Mouse (Mus musculus) CH12.LX (cell line): ENCODE results near the gene Vat1l. TPM values are rescaled to one million over a fixed set of nuclear protein-coding genes. Genes with fewer than 3 reads are reported as not detected.

Experiments used
- DNase-seq: peaks from one replicate; pipeline ENCODE4 v3.0.0-alpha.2; 2013; ENCODE audit errors: extremely low read depth
- H3K27ac ChIP-seq: 2 replicates; pipeline ENCODE4 v1.5.1; 2012; ENCODE audit warnings: low read depth, mild to moderate bottlenecking, control low read depth, moderate library complexity; ENCODE audit not compliant: insufficient read depth
- H3K27me3 ChIP-seq: replicated peaks from 2 replicates; pipeline ENCODE3; 2012; ENCODE audit warnings: inconsistent platforms
- H3K36me3 ChIP-seq, 2 experiments: replicated peaks in 1 of 2; 2 replicates each; pipeline versions ENCODE3 to v1.6.1; 2012; ENCODE audit warnings: inconsistent platforms in 1 of 2, low read length in 1 of 2, mild to moderate bottlenecking in 1 of 2, mixed read lengths in 1 of 2, moderate library complexity in 1 of 2; ENCODE audit not compliant: control insufficient read depth in 1 of 2, insufficient read depth in 1 of 2
- H3K4me1 ChIP-seq, 2 experiments: 2 replicates each; pipeline ENCODE4 v1.6.1; 2012; ENCODE audit warnings: inconsistent platforms in 1 of 2, moderate library complexity in 1 of 2; ENCODE audit not compliant: insufficient read depth in 2 of 2, control insufficient read depth in 1 of 2
- H3K4me2 ChIP-seq: 2 replicates; pipeline ENCODE4 v1.6.1; 2012; ENCODE audit warnings: low read depth, mild to moderate bottlenecking, control low read depth; ENCODE audit not compliant: poor library complexity, insufficient read depth, severe bottlenecking
- H3K4me3 ChIP-seq, 3 experiments: fragments of 150-350 bp in 1 of 3; sonication (generic) in 1 of 3; replicated peaks in 1 of 3; 2 replicates each; pipeline versions ENCODE3 to v1.5.1; 2011 to 2012; ENCODE audit warnings: low read depth in 2 of 3, low read length in 2 of 3, mild to moderate bottlenecking in 2 of 3, moderate library complexity in 2 of 3, control low read depth in 1 of 3, improper control_type of control experiment in 1 of 3, inconsistent platforms in 1 of 3, mixed read lengths in 1 of 3; ENCODE audit not compliant: poor library complexity in 1 of 3
- H3K79me2 ChIP-seq: replicated peaks from 2 replicates; pipeline ENCODE4 v1.6.1; 2012; ENCODE audit warnings: mild to moderate bottlenecking, moderate library complexity; ENCODE audit not compliant: control insufficient read depth, poor library complexity, insufficient read depth, severe bottlenecking; ENCODE audit errors: extremely low read depth
- H3K9ac ChIP-seq: 2 replicates; pipeline ENCODE4 v1.6.1; 2012; ENCODE audit warnings: low read depth, mild to moderate bottlenecking, control low read depth, moderate library complexity; ENCODE audit not compliant: insufficient read depth
- H3K9me3 ChIP-seq: replicated peaks from 2 replicates; pipeline ENCODE3; 2012; ENCODE audit warnings: low read length, inconsistent platforms, mixed read lengths
- BHLHE40 ChIP-seq: IDR thresholded peaks from 2 replicates; pipeline ENCODE4 v1.6.1; 2011; ENCODE audit warnings: mild to moderate bottlenecking, low read depth, low read length, improper control_type of control experiment
- CHD1 ChIP-seq: IDR thresholded peaks from 2 replicates; pipeline ENCODE4 v1.6.1; 2012; ENCODE audit warnings: low read depth, low read length, improper control_type of control experiment, inconsistent platforms
- CTCF ChIP-seq, 2 experiments: IDR thresholded peaks in 1 of 2; conservative IDR thresholded peaks in 1 of 2; 2 replicates each; pipeline ENCODE4 v1.5.1; 2011 to 2012; ENCODE audit warnings: low read depth in 2 of 2, low read length in 2 of 2, improper control_type of control experiment in 1 of 2, inconsistent platforms in 1 of 2, mild to moderate bottlenecking in 1 of 2, moderate library complexity in 1 of 2
- E2F4 ChIP-seq: IDR thresholded peaks from 2 replicates; pipeline ENCODE4 v1.6.1; 2011; ENCODE audit warnings: low read depth, low read length, improper control_type of control experiment; ENCODE audit not compliant: insufficient replicate concordance
- EP300 ChIP-seq: IDR thresholded peaks from 2 replicates; pipeline ENCODE4 v1.6.1; 2011; ENCODE audit warnings: low read length, improper control_type of control experiment
- ETS1 ChIP-seq: conservative IDR thresholded peaks from 2 replicates; pipeline ENCODE4 v1.6.1; 2012; ENCODE audit warnings: low read depth, mild to moderate bottlenecking, inconsistent platforms, low read length, improper control_type of control experiment, moderate library complexity
- HCFC1 ChIP-seq: IDR thresholded peaks from 2 replicates; pipeline ENCODE4 v1.6.1; 2012; ENCODE audit warnings: low read depth, mild to moderate bottlenecking, inconsistent platforms, low read length, improper control_type of control experiment
- MAFK ChIP-seq: IDR thresholded peaks from 2 replicates; pipeline ENCODE4 v1.6.1; 2011; ENCODE audit warnings: low read length, improper control_type of control experiment; ENCODE audit not compliant: insufficient replicate concordance
- MEF2A ChIP-seq: IDR thresholded peaks from 2 replicates; pipeline ENCODE4 v1.6.1; 2014; ENCODE audit warnings: low read depth, mild to moderate bottlenecking, inconsistent platforms, low read length, improper control_type of control experiment, borderline replicate concordance
- MXI1 ChIP-seq: IDR thresholded peaks from 2 replicates; pipeline ENCODE4 v1.6.1; 2011; ENCODE audit warnings: mild to moderate bottlenecking, low read depth, low read length, improper control_type of control experiment
- MYC ChIP-seq: IDR thresholded peaks from 2 replicates; pipeline ENCODE4 v1.6.1; 2011; ENCODE audit warnings: low read depth, mild to moderate bottlenecking, improper control_type of control experiment, low read length
- NELFE ChIP-seq: IDR thresholded peaks from 2 replicates; pipeline ENCODE4 v1.6.1; 2011; ENCODE audit warnings: low read depth, low read length, improper control_type of control experiment
- PAX5 ChIP-seq: IDR thresholded peaks from 2 replicates; pipeline ENCODE4 v1.6.1; 2012; ENCODE audit warnings: low read length, inconsistent platforms, mixed read lengths
- RAD21 ChIP-seq: IDR thresholded peaks from 2 replicates; pipeline ENCODE4 v1.6.1; 2011; ENCODE audit warnings: low read depth, mild to moderate bottlenecking, low read length, improper control_type of control experiment, moderate library complexity
- TBP ChIP-seq: conservative IDR thresholded peaks from 2 replicates; pipeline ENCODE4 v1.6.1; 2011; ENCODE audit warnings: low read depth, low read length, improper control_type of control experiment
- UBTF ChIP-seq: IDR thresholded peaks from 2 replicates; pipeline ENCODE4 v1.6.1; 2012; ENCODE audit warnings: low read depth, mild to moderate bottlenecking, inconsistent platforms, low read length, improper control_type of control experiment, moderate library complexity
- ZC3H11A ChIP-seq: IDR thresholded peaks from 2 replicates; pipeline ENCODE4 v1.6.1; 2012; ENCODE audit warnings: low read depth, mild to moderate bottlenecking, inconsistent platforms, low read length, improper control_type of control experiment
- ZKSCAN1 ChIP-seq: IDR thresholded peaks from 2 replicates; pipeline ENCODE4 v1.6.1; 2012; ENCODE audit warnings: low read depth, inconsistent platforms, low read length, improper control_type of control experiment, borderline replicate concordance
- dilution Hi-C: fragments of 300-500 bp; cut with MboI; formaldehyde crosslinking; loops from 2 replicates; pipeline ENCODE4 v1.14.3; 2020; ENCODE audit warnings: low sequenced_read_pairs; ENCODE audit not compliant: extremely low pct_unique_long_range_greater_than_20kb, extremely low pct_ligation_motif_present
- in situ Hi-C: fragments of 300-500 bp; cut with MboI; formaldehyde crosslinking; loops from 3 replicates; pipeline ENCODE4 v1.14.3; 2019; ENCODE audit warnings: low sequenced_read_pairs, low pct_ligation_motif_present, low pct_unique_long_range_greater_than_20kb, mixed read lengths
- polyA plus RNA-seq: library from polyadenylated mRNA; unstranded; fragments of >175 nt; gene quantifications from 2 replicates; pipeline ENCODE4 v1.2.1, GENCODE M21; 2012; ENCODE audit warnings: low read depth; ENCODE audit not compliant: insufficient read length
- total RNA-seq, 2 experiments: library from RNA; depleted of rRNA; stranded (reverse); fragments of 300-350 nt in 1 of 2; fragments of >200 nt in 1 of 2; gene quantifications; 2 replicates each; pipeline ENCODE4 v1.2.3; 2012 to 2014

The Vat1l gene
- total and polyA plus RNA-seq, 3 experiments = not detected

DNA sequence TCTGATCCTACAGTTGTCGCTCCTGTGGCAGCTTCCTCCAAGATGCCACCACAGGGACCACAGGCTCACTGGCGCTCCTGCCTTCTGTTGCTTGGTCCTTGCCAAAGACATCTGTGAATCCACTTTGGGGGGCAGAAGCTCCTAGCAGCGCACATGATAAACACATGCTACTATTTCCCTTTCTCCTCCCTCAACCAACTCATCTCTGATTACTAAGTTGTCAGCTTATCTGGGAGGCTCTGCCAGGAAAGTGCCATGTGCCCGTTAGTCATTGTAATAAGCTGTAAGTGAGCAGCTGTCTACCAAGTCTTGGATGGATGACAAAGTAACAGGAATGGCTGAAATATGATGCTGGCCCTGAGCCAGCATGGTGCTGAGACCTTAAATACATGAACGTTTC is 100.9 kb downstream of the Vat1l start:
- Histone ChIP-seq H3K9ac (no peak overlapping the region), H3K27ac (no peak overlapping the region), H3K4me2 (no peak overlapping the region), H3K79me2 (no peaks in the 10 kb centered on the region), H3K4me3 (no peak overlapping the region), H3K27me3 (no peaks in the 10 kb centered on the region), H3K4me1 (no peaks in the 10 kb centered on the region), H3K36me3 (no peaks in the 10 kb centered on the region), H3K9me3 (peaks cover 72% of the 10 kb centered on the region)
- in situ Hi-C loops = no loop called here
- DNase-seq = no peak
- no peak for TF ChIP-seq MAFK
- no peak for TF ChIP-seq MEF2A
- no peak for TF ChIP-seq HCFC1
- TF ChIP-seq TBP = no peak
- TF ChIP-seq ETS1 = no peak
- no peak for TF ChIP-seq MYC
- dilution Hi-C loops = no loop called here

DNA sequence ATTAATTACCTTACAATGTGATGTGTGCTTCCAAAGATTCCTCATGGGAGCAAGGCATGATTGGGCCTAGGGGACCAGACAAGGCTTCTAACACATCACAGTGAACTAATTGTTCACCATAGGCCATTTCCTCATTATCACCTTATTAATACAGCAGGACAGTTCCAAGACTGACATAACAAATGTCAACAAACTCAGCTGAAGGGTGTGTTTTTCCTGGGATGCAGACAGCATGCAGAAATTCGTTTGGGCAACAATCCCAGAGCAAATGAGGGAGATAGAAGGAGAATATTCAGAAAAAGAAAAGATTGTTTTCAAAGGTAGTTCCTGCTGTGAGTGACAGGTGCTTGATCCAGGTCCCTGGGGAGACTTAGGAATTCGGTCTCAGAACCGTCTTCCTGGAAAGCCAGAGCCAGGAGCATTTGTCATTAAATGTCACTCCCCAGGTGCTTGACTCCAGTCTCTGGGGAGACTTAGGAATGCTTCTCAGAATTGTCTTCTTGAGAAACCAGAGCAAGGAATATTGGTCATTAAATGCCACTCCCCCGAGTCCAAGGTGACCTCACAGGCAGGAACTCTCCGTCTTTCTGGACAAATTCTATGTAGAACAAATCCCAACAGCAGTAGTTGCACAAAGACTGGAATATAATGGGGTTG is 109.4 kb downstream of the Vat1l start:
- no peaks in the 10 kb centered on the region for H3K36me3 ChIP-seq
- H3K79me2 ChIP-seq = no peaks in the 10 kb centered on the region
- H3K9ac ChIP-seq = no peak overlapping the region
- H3K4me3 ChIP-seq = no peak overlapping the region
- dilution Hi-C loops = no loop called here
- in situ Hi-C loops = no loop called here
- no peak overlapping the region for H3K4me2 ChIP-seq
- H3K4me1 ChIP-seq = no peaks in the 10 kb centered on the region
- H3K27me3 ChIP-seq = no peaks in the 10 kb centered on the region
- H3K9me3 ChIP-seq = peaks cover 55% of the 10 kb centered on the region
- DNase-seq = no peak
- no peak overlapping the region for H3K27ac ChIP-seq
- TF ChIP-seq CHD1 (no peak), MEF2A (no peak), NELFE (no peak), E2F4 (no peak), BHLHE40 (no peak), MXI1 (no peak), RAD21 (no peak), PAX5 (no peak), ZC3H11A (no peak), ZKSCAN1 (no peak), UBTF (no peak), ETS1 (no peak), CTCF (conservative IDR thresholded peaks at IDR 0.05 in 1 of 2, IDR thresholded peaks at IDR 0.05 in 1 of 2; ENCODE audit: low read depth in 2 of 2, low read length in 2 of 2) (no peak), EP300 (no peak)
